Mouse (Mus musculus) E14TG2a.4 (cell line): Measurements from ENCODE around the gene Tnni2.

Source experiments
- CTCF ChIP-seq: conservative IDR thresholded peaks from 2 replicates; pipeline ENCODE4 v1.5.1; 2014; ENCODE audit warnings: low read length
- POU5F1 ChIP-seq: IDR thresholded peaks from 2 replicates; pipeline ENCODE4 v1.6.1; 2014; ENCODE audit warnings: low read length, borderline replicate concordance

- no peak for TF ChIP-seq CTCF
- no peak for TF ChIP-seq POU5F1
Observed at GRCm38 (mm10) chr7:142479307-142479706, 37.7 kb downstream of the Tnni2 start.
